Mouse (Mus musculus): ENCODE results near the gene Sec16a.

DNA sequence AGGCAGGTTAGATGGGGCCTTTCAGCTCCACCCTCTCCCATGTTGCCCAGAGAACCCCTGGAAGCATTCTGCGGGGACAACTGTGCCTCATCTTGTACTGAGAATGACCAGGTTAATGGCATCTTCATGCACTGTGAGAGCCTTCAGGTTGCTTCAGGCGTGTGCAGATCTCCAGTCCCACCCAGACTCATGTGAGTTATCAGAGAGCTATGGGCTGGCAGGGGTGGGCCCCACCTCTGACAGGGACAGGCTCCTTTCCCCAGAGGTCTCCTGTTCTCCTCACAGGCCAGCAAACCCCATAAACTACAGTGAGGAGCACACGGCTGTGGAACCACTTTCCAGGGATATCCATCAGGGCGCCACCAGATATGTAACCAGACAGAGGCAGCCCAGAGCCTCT, 44.0 kb downstream of the Sec16a start:
- TF ChIP-seq POLR2A (IDR thresholded peaks at IDR 0.05; ENCODE audit: borderline replicate concordance, extremely low read depth, insufficient read depth, insufficient read length, poor library complexity, severe bottlenecking) = no peak
- TF ChIP-seq CTCF (IDR thresholded peaks at IDR 0.05; ENCODE audit: borderline replicate concordance, extremely low read depth, insufficient read depth, insufficient read length) = no peak

Data from brain, embryonic 14.5 days (tissue).